Mouse (Mus musculus): ENCODE measurements at regions not wholly inside any gene's neighbourhood (a gene's known extent, or its start where the extent isn't known, plus 50 kb on each side); places are given as distances from the start of the nearest gene placed in this dataset.

GRCm38 (mm10) chr7:52399513-52399912 is 384.0 kb upstream of the 1700015G11Rik start:
- DNase-seq (ENCODE audit: low spot score in 2 of 2) = no peak

- DNase-seq (ENCODE audit: low spot score in 2 of 2) = peak in 1 of 2 experiments; percentile 14
Measured at GRCm38 (mm10) chr7:52391793-52392192, 376.3 kb upstream of the 1700015G11Rik start.

Data from frontal cortex, postnatal 10 days (tissue).